Mouse (Mus musculus) liver, embryonic 14.5 days (tissue): ENCODE measurements around the gene 4933430I17Rik. TPM values are rescaled to one million over a fixed set of nuclear protein-coding genes. Genes with fewer than 3 reads are reported as not detected.
"Not testable (repeated sequence)": the region's sequence is repeated elsewhere in the genome, so short reads cannot be mapped to it uniquely, and the experiment has no call there.

Experiments used
- ATAC-seq: fragments of 200-750 bp; cut with Nextera tagmentation; 2 replicates; pipeline ENCODE4 v1.8.0; 2017; ENCODE audit warnings: moderate number of reproducible peaks, mild to moderate bottlenecking, moderate library complexity; ENCODE audit not compliant: insufficient read depth
- DNase-seq, 3 experiments: peaks; one replicate each; pipeline ENCODE4 v3.0.0-alpha.2; 2012 to 2013; ENCODE audit warnings: low read depth in 3 of 3, low spot score in 3 of 3
- H3K27ac ChIP-seq: fragments of 300-500 bp; sonication (generic); 2 replicates; pipeline ENCODE4 v1.5.1; 2014; ENCODE audit warnings: moderate library complexity, mild to moderate bottlenecking, control low read depth, inconsistent platforms
- H3K27me3 ChIP-seq: fragments of 300-500 bp; sonication (generic); 2 replicates; pipeline ENCODE4 v1.6.1; 2014; ENCODE audit warnings: mild to moderate bottlenecking, low read length, moderate library complexity; ENCODE audit not compliant: control insufficient read depth, insufficient read depth
- H3K36me3 ChIP-seq: fragments of 300-500 bp; sonication (generic); replicated peaks from 2 replicates; pipeline ENCODE4 v1.6.1; 2014; ENCODE audit warnings: low read depth; ENCODE audit not compliant: control insufficient read depth, insufficient read depth
- H3K4me1 ChIP-seq, 2 experiments: fragments of 200-500 bp in 1 of 2; fragments of 300-500 bp in 1 of 2; sonication (generic) in 1 of 2; replicated peaks; 2 replicates each; pipeline ENCODE4 v1.6.1; 2012 to 2014; ENCODE audit warnings: antibody characterized with exemption in 1 of 2, inconsistent platforms in 1 of 2, low read length in 1 of 2; ENCODE audit not compliant: control insufficient read depth in 2 of 2, insufficient read depth in 2 of 2
- H3K4me2 ChIP-seq: fragments of 300-500 bp; sonication (generic); 2 replicates; pipeline ENCODE4 v1.6.1; 2014; ENCODE audit warnings: low read depth, mild to moderate bottlenecking, control low read depth, moderate library complexity
- H3K4me3 ChIP-seq, 2 experiments: fragments of 200-500 bp in 1 of 2; fragments of 300-500 bp in 1 of 2; sonication (generic) in 1 of 2; 2 replicates each; pipeline ENCODE4 v1.5.1; 2012 to 2014; ENCODE audit warnings: low read depth in 2 of 2, low read length in 2 of 2, mild to moderate bottlenecking in 2 of 2, control low read depth in 1 of 2, inconsistent platforms in 1 of 2, moderate library complexity in 1 of 2; ENCODE audit not compliant: insufficient read depth in 1 of 2
- H3K9ac ChIP-seq: fragments of 300-500 bp; sonication (generic); replicated peaks from 2 replicates; pipeline ENCODE4 v1.6.1; 2014; ENCODE audit warnings: mild to moderate bottlenecking, control low read depth, moderate library complexity
- H3K9me3 ChIP-seq: fragments of 300-500 bp; sonication (generic); 2 replicates; pipeline ENCODE4 v1.6.1; 2016; ENCODE audit warnings: low read length, mixed read lengths; ENCODE audit not compliant: control insufficient read depth
- CTCF ChIP-seq: IDR thresholded peaks from 2 replicates; pipeline ENCODE4 v1.5.1; 2016; ENCODE audit warnings: antibody characterized with exemption, low read depth, control low read depth
- EP300 ChIP-seq: IDR thresholded peaks from 2 replicates; pipeline ENCODE4 v1.6.1; 2016; ENCODE audit warnings: antibody characterized with exemption, low read depth
- WGBS: fragments of 180-500 bp; shearing (Covaris S2); extraction: QIAGEN DNeasy Blood & Tissue Kit; methylation state at CpG from one replicate; pipeline ENCODE4 v1.1.7; 2014; ENCODE audit not compliant: insufficient replicate concordance; 5-methylcytosine and 5-hydroxymethylcytosine counted together
- polyA plus RNA-seq, 2 experiments: library from polyadenylated mRNA; depleted of rRNA in 1 of 2; stranded (reverse) in 1 of 2; unstranded in 1 of 2; fragments of >200 nt; fragmentation: Nextera tagmentation in 1 of 2; extraction: Ambion mirVana in 1 of 2; gene quantifications; 2 replicates each; pipeline versions ENCODE4 v1.2.1 to v1.2.3; 2012 to 2014

The 4933430I17Rik gene
- polyA plus RNA-seq, 2 experiments, result 0.12 to 0.20 TPM

DNA sequence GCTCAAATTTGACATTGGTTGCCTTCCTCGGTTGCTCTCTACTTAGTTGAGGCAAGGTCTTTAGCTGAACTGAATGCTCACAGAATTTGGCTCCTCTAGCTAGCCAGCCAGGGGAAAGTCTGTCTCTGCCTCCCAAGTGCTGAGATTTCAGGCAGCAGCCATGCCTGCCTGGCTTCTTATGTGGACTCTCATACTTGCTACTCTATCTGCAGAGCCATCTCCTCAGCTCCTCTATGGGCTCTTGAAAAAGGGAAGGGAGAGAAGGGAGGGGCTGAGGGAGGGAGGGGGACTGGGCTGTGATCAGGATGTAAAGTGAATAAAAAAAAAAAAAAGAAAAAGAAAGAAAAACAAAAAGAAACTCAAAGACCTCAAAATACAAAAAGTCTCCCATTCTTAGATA lies 65.7 kb downstream of the 4933430I17Rik start:
- ATAC-seq (no peak), DNase-seq (no peak)
- TF ChIP-seq EP300 (no peak), CTCF (no peak)
- H3K36me3 ChIP-seq, result no peaks in the 10 kb centered on the region
- H3K4me3 ChIP-seq, result no peak overlapping the region
- peaks cover 0 to 4% of the 10 kb centered on the region in 2 experiments; a peak in 2 of 4 replicates for H3K4me1 ChIP-seq
- no peaks in the 10 kb centered on the region for H3K9me3 ChIP-seq
- no peak overlapping the region for H3K4me2 ChIP-seq
- WGBS, result 47% methylated on average over 1 of the region's 1 CpGs
- no peak overlapping the region for H3K27ac ChIP-seq
- H3K9ac ChIP-seq, result no peak overlapping the region
- no peaks in the 10 kb centered on the region for H3K27me3 ChIP-seq

DNA sequence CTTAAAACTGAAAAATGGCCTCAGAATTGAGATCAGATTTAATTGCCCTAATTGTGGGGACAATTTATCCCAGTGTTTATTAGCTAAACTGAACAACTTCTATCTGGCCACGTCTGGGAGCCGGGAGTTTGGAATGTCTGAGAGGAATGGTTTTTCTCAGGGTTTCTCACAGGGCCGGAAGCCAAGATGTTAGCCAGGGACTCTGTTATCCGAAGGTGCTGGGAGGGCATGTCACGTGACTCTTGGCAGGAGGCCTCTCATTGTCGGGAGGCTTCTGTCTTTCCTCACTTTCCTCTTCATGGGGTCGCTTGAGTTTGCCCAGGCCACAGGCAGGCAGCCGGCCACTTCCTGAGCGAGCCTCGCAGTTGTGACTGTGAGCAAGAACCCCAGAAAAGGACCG lies 66.2 kb downstream of the 4933430I17Rik start:
- Histone ChIP-seq H3K4me2 (no peak overlapping the region), H3K9ac (no peak overlapping the region), H3K27ac (no peak overlapping the region), H3K9me3 (no peaks in the 10 kb centered on the region), H3K4me3 (no peak overlapping the region), H3K36me3 (no peaks in the 10 kb centered on the region), H3K27me3 (no peaks in the 10 kb centered on the region), H3K4me1 (peaks cover 0 to 4% of the 10 kb centered on the region in 2 experiments; a peak in 2 of 4 replicates)
- WGBS, result 7% methylated on average over 11 of the region's 11 CpGs
- no peak for TF ChIP-seq EP300
- no peak for TF ChIP-seq CTCF
- DNase-seq (no peak), ATAC-seq (no peak)

DNA sequence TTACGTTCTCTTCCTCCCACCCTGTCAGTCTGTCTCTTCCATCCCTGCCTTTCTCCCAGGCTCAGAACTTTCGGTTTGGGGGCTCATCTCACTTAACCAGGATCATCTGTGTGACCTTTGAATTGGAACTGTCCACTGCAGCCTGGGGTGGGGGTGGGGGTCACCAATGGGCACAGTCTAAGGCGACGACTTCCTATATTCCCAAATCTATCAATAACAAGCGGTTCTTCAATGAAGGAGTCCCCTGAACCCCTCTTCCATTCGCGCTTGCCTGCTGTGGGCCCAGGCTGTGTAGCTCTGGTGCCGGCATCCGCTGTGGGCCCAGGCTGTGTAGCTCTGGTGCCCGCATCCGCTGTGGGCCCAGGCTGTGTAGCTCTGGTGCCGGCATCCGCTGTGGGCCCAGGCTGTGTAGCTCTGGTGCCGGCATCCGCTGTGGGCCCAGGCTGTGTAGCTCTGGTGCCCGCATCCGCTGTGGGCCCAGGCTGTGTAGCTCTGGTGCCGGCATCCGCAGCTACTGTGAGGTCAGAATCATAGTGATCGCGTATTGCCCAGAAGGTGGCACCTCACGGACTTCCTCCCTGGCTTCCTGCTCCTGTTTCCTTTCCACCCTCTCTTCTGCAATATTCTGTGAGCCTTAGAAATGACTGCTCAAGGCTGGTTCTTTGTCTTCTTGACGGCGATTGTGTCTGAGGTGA lies 68.5 kb downstream of the 4933430I17Rik start:
- ATAC-seq, H3K4me2 ChIP-seq, H3K36me3 ChIP-seq, H3K4me3 ChIP-seq, H3K9me3 ChIP-seq, H3K27me3 ChIP-seq, DNase-seq, H3K27ac ChIP-seq, H3K4me1 ChIP-seq, H3K9ac ChIP-seq: not testable (repeated sequence)
- WGBS, result 63% methylated on average over 24 of the region's 24 CpGs

DNA sequence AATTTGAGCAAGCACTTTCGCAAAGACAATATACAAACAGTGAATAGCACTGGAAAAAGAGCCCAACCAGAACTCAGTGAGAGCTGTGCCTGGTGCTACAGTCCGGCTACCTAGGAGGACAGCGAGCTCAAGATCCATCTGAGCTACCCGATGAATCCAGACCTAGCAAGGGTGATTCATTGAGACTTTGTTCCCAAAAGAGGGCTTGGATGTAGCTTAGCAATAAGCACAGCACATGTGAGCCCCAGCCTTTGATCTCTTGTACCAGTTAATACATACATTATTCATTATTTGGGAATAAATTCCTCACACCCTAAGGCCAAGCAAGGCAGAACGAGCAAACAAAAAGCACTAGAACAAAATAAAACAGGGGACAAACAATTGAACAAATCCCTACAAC lies 69.3 kb downstream of the 4933430I17Rik start:
- Histone ChIP-seq H3K27ac (no peak overlapping the region), H3K4me1 (peaks cover 0 to 4% of the 10 kb centered on the region in 2 experiments; a peak in 2 of 4 replicates), H3K4me2 (no peak overlapping the region), H3K9me3 (no peaks in the 10 kb centered on the region), H3K36me3 (no peaks in the 10 kb centered on the region), H3K27me3 (no peaks in the 10 kb centered on the region), H3K4me3 (no peak overlapping the region), H3K9ac (no peak overlapping the region)
- WGBS, result 67% methylated on average over 5 of the region's 5 CpGs
- DNase-seq (no peak), ATAC-seq (no peak)
- no peak for TF ChIP-seq EP300
- TF ChIP-seq CTCF, result no peak

DNA sequence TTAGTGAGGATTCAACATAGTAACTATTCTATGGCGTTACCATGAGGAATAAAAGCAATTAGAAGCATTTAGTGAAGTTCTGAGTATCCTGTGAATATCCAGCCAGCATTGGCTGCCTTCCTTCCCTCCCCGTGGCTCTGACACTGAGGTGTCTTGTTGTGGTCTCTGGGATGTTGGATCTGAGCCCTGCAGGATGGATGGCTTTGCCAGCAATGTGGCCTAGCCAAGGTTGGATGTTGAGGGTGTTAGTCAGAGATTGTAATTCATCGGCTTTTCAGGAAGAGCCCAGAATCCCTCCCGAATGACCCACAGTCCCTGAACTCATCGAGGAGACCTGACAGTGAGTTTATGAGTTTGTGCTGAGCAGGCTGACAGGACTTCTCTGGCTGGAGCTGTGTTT lies 70.9 kb downstream of the 4933430I17Rik start:
- H3K9ac ChIP-seq, result no peak overlapping the region
- H3K9me3 ChIP-seq, result no peaks in the 10 kb centered on the region
- H3K36me3 ChIP-seq, result no peaks in the 10 kb centered on the region
- H3K27ac ChIP-seq, result no peak overlapping the region
- DNase-seq, result no peak
- no peak for TF ChIP-seq CTCF
- no peak for TF ChIP-seq EP300
- H3K4me1 ChIP-seq, result 0 out of 4 replicates have a peak, but pooled peaks cover 0 to 1% of the 10 kb centered on the region in 2 experiments
- H3K4me2 ChIP-seq, result no peak overlapping the region
- ATAC-seq, result no peak
- 55% methylated on average over 5 of the region's 5 CpGs for WGBS
- no peaks in the 10 kb centered on the region for H3K27me3 ChIP-seq
- no peak overlapping the region for H3K4me3 ChIP-seq

Other genes starting within 250 kb of the 4933430I17Rik start
- gene Fkbp15, start 164.8 kb upstream of the 4933430I17Rik start, polyA plus RNA-seq (2012; rRNA removed), result 7.4 and 9.6 TPM in 2 replicates
- gene Fkbp15, start 164.8 kb upstream of the 4933430I17Rik start, polyA plus RNA-seq (2014; fragmentation: Nextera tagmentation; extraction: Ambion mirVana), result 9.7 and 11.2 TPM in 2 replicates
- gene Slc31a1, start 164.6 kb upstream of the 4933430I17Rik start, polyA plus RNA-seq (2012; rRNA removed), result 17.3 and 22.4 TPM in 2 replicates
- gene Slc31a1, start 164.6 kb upstream of the 4933430I17Rik start, polyA plus RNA-seq (2014; fragmentation: Nextera tagmentation; extraction: Ambion mirVana), result 36.6 and 41.3 TPM in 2 replicates
- gene Cdc26, start 116.7 kb upstream of the 4933430I17Rik start, polyA plus RNA-seq (2012; rRNA removed), result 24.1 and 40.2 TPM in 2 replicates
- 65.7 and 71.0 TPM in 2 replicates for gene Cdc26, start 116.7 kb upstream of the 4933430I17Rik start, polyA plus RNA-seq (2014; fragmentation: Nextera tagmentation; extraction: Ambion mirVana)
- 8.3 and 9.8 TPM in 2 replicates for gene Prpf4, start 116.6 kb upstream of the 4933430I17Rik start, polyA plus RNA-seq (2012; rRNA removed)
- 9.0 and 10.3 TPM in 2 replicates for gene Prpf4, start 116.6 kb upstream of the 4933430I17Rik start, polyA plus RNA-seq (2014; fragmentation: Nextera tagmentation; extraction: Ambion mirVana)
- 0.15 TPM in 1 of 2 replicates, not detected in the other for gene Rnf183, start 90.1 kb upstream of the 4933430I17Rik start, polyA plus RNA-seq (2012; rRNA removed)
- gene Rnf183, start 90.1 kb upstream of the 4933430I17Rik start, polyA plus RNA-seq (2014; fragmentation: Nextera tagmentation; extraction: Ambion mirVana), result not detected in 2 replicates
- gene Wdr31, start 54.5 kb upstream of the 4933430I17Rik start, polyA plus RNA-seq (2012; rRNA removed), result 0.58 and 0.83 TPM in 2 replicates
- 1.6 and 1.7 TPM in 2 replicates for gene Wdr31, start 54.5 kb upstream of the 4933430I17Rik start, polyA plus RNA-seq (2014; fragmentation: Nextera tagmentation; extraction: Ambion mirVana)
- 0.19 and 0.25 TPM in 2 replicates for gene Bspry, start 45.3 kb upstream of the 4933430I17Rik start, polyA plus RNA-seq (2012; rRNA removed)
- 0.17 and 0.23 TPM in 2 replicates for gene Bspry, start 45.3 kb upstream of the 4933430I17Rik start, polyA plus RNA-seq (2014; fragmentation: Nextera tagmentation; extraction: Ambion mirVana)
- gene Hdhd3, start 21.9 kb upstream of the 4933430I17Rik start, polyA plus RNA-seq (2012; rRNA removed), result 3.6 and 4.2 TPM in 2 replicates
- 6.4 and 9.1 TPM in 2 replicates for gene Hdhd3, start 21.9 kb upstream of the 4933430I17Rik start, polyA plus RNA-seq (2014; fragmentation: Nextera tagmentation; extraction: Ambion mirVana)
- gene Alad, start 5.5 kb upstream of the 4933430I17Rik start, polyA plus RNA-seq (2012; rRNA removed), result 296 and 338 TPM in 2 replicates
- 629 and 675 TPM in 2 replicates for gene Alad, start 5.5 kb upstream of the 4933430I17Rik start, polyA plus RNA-seq (2014; fragmentation: Nextera tagmentation; extraction: Ambion mirVana)
- gene Pole3, start 301 bp upstream of the 4933430I17Rik start, polyA plus RNA-seq (2012; rRNA removed), result 24.3 and 37.4 TPM in 2 replicates
- 54.7 and 59.8 TPM in 2 replicates for gene Pole3, start 301 bp upstream of the 4933430I17Rik start, polyA plus RNA-seq (2014; fragmentation: Nextera tagmentation; extraction: Ambion mirVana)
- 3.8 and 3.9 TPM in 2 replicates for gene Rgs3, start 34.5 kb downstream of the 4933430I17Rik start, polyA plus RNA-seq (2012; rRNA removed)
- 3.1 and 3.6 TPM in 2 replicates for gene Rgs3, start 34.5 kb downstream of the 4933430I17Rik start, polyA plus RNA-seq (2014; fragmentation: Nextera tagmentation; extraction: Ambion mirVana)